Mouse (Mus musculus): ENCODE measurements around the gene Crlf3.
"Not testable (repeated sequence)": the region's sequence is repeated elsewhere in the genome, so short reads cannot be mapped to it uniquely, and the experiment has no call there.

Gene Crlf3

GRCm38 (mm10) chr11:80067558-80067957, 13.2 kb downstream of the Crlf3 start:
- DNase-seq (ENCODE audit: low spot score), result no peak

DNA sequence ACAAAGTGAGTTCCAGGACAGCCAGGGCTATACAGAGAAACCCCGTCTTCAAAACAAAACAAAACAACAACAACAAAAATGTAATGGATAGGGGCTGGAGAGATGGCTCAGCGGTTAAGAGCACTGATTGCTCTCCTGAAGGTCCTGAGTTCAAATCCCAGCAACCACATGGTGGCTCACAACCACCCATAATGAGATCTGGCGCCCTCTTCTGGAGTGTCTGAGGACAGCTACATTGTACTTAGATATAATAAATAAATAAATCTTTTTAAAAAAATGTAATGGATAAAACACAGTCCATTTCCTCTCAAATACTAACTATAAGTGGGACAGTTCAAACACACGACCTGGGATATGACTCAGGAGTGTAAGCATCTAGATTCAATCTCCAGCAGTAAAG, 14.4 kb downstream of the Crlf3 start:
- not testable (repeated sequence) for DNase-seq (ENCODE audit: low spot score)

GRCm38 (mm10) chr11:80062159-80062558, 18.6 kb downstream of the Crlf3 start:
- no peak for DNase-seq (ENCODE audit: low spot score)

DNA sequence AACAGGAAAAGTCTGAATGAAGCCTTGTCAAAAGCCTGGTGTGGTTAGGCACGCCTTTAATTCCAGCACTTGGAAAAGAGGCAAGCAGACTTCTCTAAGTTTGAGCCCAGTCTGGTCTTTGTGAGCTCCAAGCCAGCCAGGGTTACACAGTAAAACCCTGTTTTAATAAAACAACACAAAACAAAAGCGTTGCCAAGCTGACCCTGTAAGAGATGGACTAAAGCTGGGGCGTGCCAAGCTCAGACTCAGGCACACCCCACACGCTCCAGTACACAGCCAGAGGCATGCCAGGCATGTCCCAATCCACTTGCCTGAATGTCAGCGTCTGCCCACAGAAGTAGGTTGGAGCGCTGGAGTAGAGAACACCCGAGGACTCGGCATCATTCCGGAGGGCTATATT, 24.6 kb downstream of the Crlf3 start:
- DNase-seq (ENCODE audit: low spot score), result no peak

DNA sequence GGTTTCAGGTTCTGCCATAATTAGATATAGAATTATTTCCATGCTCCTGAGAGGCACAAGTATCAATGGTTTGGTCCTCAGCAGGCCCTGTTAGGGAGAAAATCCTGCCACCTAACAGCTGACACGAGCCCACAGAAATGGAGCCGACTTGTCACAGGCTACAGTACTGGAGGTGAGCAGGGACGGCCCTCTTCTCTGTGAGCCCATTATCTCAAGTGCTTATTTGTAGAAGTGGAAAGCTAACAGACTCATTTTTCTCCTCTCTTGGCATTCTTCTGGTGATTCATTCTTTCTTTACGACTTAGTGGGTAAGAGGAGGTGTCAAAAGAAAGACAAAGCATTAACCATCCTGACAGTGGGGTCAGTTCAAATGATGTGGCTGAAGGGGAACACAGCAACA, 26.1 kb downstream of the Crlf3 start:
- no peak for DNase-seq (ENCODE audit: low spot score)

DNA sequence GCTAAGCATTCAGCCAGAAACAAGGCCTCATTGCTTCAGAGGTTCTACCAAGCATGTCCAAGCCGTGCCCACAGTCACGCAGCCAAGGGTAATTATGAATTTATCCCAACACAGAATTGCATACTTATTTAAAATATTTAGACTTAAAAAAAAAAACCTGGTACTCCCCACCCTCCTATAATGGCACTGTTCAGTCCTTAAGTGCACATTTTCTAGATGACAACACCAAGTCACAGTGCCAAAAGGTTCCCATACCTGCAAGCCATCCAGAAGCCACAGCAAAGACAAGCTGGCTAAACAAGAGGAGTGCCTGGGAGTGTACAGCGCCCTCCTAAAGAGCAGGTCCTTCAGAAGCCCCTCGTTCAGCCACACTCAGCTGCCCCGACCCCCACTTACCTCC, 27.6 kb downstream of the Crlf3 start:
- no peak for DNase-seq (ENCODE audit: low spot score)

DNA sequence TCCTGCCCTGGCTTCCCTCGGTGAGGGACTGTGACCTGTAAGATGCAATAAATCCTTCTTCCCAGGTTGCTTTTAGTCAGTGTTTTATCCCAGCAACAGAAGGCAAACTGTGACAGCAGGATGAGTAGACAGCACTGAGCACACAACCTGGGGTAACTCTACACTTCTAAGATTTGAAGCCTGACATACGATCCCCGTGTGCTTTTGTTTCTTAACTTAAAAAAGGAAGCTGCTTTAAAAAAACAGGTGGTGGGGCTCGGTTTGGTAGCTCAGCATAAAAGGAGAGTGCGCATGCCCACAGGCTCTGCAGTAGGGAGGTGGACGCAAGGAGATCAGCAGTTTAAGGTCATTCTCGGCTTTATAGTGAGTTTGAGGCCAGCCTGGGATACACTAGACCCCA, 28.3 kb downstream of the Crlf3 start:
- DNase-seq (ENCODE audit: low spot score), result no peak

DNA sequence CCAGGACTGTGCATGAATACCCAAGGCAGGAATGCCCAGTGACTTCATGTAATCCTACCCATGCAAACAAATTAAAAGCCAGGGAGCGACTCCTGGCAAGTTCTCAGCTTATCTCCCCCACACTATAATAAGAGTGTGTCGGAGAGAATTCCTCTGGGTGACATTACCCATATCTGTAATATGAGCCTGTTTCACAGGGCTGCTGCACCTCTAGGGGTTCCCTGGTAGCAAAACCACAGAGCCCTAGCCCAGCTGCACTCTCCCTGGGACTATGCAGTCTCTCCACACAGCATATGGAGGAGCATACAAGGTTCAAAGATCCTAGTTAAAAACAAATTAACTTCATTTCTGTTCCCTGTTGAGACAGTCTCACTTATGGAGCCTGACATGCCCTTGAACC, 30.7 kb downstream of the Crlf3 start:
- no peak for DNase-seq (ENCODE audit: low spot score)

- no peak for DNase-seq (ENCODE audit: low spot score)
These were observed 33.9 kb downstream of the Crlf3 start for GRCm38 (mm10) chr11:80046856-80047255.

DNA sequence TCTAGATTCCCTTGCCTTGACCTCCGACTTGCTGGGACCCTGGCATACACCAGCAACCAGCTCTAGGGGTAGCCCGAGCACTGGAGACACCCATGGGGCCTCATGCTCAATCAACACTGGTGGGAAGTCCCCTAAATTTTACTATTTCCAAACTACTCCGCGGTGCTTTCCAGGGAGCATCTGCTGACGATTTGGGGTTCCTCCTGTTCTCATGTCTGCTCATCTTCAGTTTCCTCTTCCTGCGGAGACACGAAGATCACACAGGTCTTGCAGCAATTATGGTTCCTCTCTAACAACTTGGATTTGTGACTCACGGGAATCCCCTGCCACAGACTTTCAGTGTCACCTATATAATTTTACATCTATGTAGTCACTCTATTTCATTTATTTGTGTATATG, 37.4 kb downstream of the Crlf3 start:
- DNase-seq (ENCODE audit: low spot score), result no peak

GRCm38 (mm10) chr11:80042615-80043418, 38.0 kb downstream of the Crlf3 start:
- no peak for DNase-seq (ENCODE audit: low spot score)

DNA sequence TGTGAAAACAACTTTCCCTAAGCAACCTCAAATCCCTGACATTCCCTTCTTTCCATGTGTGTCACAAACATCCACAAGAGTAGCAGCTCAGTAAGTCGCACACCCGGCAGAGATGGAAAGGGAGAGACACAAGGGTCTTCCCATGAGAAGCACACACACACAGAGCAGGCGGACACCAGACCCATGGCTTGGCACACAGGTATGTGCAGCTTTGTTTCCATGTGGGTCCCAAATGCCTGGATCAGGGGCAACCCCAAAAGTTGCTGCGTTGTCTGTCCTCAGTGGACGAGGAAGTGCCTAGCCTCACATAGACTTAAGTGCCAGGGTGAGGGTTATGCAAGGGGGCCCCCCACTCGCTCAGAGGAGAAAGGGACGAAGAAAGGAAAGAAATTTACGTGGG, 43.3 kb downstream of the Crlf3 start:
- no peak for DNase-seq (ENCODE audit: low spot score)

DNA sequence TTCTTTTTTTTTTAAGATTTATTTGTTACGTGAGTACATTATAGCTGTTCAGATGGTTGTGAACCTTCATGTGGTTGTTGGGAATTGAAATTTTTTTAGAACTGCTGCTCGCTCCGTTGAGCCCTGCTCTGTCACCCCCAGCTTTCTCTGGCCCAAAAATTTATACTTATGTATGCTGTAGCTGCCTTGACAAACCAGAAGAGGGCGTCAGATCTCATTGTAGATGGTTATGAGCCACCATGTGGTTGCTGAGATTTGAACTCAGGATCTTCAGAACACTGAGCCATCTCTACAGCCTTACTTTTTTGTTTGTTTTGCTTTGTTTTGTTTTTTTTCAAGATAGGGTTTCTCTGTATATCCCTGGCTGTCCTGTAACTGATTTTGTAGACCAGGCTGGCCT, 59.5 kb downstream of the Crlf3 start:
- no peak for DNase-seq (ENCODE audit: low spot score)

DNA sequence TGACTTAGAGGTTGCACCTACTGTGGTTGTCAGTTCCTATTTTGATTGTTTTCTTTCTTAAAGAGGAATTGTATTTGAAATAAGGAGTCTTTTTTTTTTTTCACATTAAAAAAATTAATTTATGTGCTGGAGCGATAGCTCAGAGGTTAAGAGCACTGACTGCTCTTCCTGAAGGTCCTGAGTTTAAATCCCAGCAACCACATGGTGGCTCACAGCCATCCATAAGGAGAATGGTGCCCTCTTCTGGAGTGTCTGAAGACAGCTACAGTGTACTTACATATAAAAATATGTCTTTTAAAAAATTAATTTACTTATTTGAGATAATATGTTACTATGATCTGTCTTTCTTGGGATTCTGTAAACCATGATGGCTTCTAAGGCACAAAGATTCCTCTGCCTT, 61.0 kb downstream of the Crlf3 start:
- DNase-seq (ENCODE audit: low spot score), result no peak

DNA sequence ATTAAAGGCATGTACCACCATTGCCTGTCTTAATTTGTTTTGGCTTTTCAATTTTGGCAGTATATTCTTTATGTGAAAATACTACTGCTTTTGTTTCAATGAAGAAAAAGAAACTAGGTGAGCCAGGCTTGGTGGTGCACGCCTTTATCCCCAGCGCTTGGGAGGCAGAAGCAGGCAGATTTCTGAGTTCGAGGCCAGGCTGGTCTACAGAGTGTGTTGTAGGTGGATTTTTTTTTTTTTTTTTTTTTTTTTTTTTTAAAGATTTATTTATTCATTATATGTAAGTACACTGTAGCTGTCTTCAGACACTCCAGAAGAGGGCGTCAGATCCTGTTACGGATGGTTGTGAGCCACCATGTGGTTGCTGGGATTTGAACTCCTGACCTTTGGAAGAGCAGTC, 64.3 kb downstream of the Crlf3 start:
- not testable (repeated sequence) for DNase-seq (ENCODE audit: low spot score)

All from ovary, postnatal 10 days (tissue).